Mouse (Mus musculus) forebrain, embryonic 12.5 days (tissue): Measurements from ENCODE around the gene Lmf1. TPM values are rescaled to one million over a fixed set of nuclear protein-coding genes. Genes with fewer than 3 reads are reported as not detected.
A peak's percentile ranks its signal among the peaks of the same experiment; 100 is the strongest.

Experiments
- ATAC-seq: fragments of 200-750 bp; cut with Nextera tagmentation; 2 replicates; pipeline ENCODE4 v1.8.0; 2017; ENCODE audit warnings: moderate TSS enrichment; ENCODE audit not compliant: low FRiP score
- H3K27ac ChIP-seq: fragments of 300-500 bp; sonication (generic); 2 replicates; pipeline ENCODE4 v1.5.1; 2016; ENCODE audit warnings: mild to moderate bottlenecking
- H3K27me3 ChIP-seq: fragments of 300-500 bp; sonication (generic); 2 replicates; pipeline ENCODE4 v1.6.1; 2016; ENCODE audit warnings: mild to moderate bottlenecking
- H3K36me3 ChIP-seq: fragments of 300-500 bp; sonication (generic); replicated peaks from 2 replicates; pipeline ENCODE4 v1.6.1; 2016; ENCODE audit warnings: mild to moderate bottlenecking
- H3K4me1 ChIP-seq: fragments of 300-500 bp; sonication (generic); 2 replicates; pipeline ENCODE4 v1.6.1; 2016
- H3K4me2 ChIP-seq: fragments of 300-500 bp; sonication (generic); 2 replicates; pipeline ENCODE4 v1.6.1; 2016; ENCODE audit warnings: mild to moderate bottlenecking, moderate library complexity
- H3K4me3 ChIP-seq: fragments of 300-500 bp; sonication (generic); replicated peaks from 2 replicates; pipeline ENCODE4 v1.5.1; 2016; ENCODE audit warnings: mild to moderate bottlenecking
- H3K9ac ChIP-seq: fragments of 300-500 bp; sonication (generic); 2 replicates; pipeline ENCODE4 v1.6.1; 2016; ENCODE audit warnings: mild to moderate bottlenecking
- H3K9me3 ChIP-seq: fragments of 300-500 bp; sonication (generic); 2 replicates; pipeline ENCODE4 v1.6.1; 2016
- WGBS: fragments of 180-500 bp; shearing (Covaris S2); methylation state at CpG from one replicate; pipeline ENCODE4 v1.1.7; 2016; 5-methylcytosine and 5-hydroxymethylcytosine counted together
- polyA plus RNA-seq: library from polyadenylated mRNA; unstranded; fragments of >200 nt; fragmentation: Nextera tagmentation; extraction: Ambion mirVana; gene quantifications from 2 replicates; pipeline ENCODE4 v1.2.1, GENCODE M21; 2016

Lmf1 gene
- polyA plus RNA-seq, 1 experiment from 2014 or later: 21.0 TPM

- Histone ChIP-seq H3K9me3 (no peaks in the 10 kb centered on the region), H3K36me3 (peaks cover 19% of the 10 kb centered on the region), H3K4me3 (no peak overlapping the region), H3K9ac (no peak overlapping the region), H3K27me3 (no peaks in the 10 kb centered on the region), H3K27ac (no peak overlapping the region), H3K4me1 (peaks cover 17% of the 10 kb centered on the region), H3K4me2 (no peak overlapping the region)
- whole genome bisulfite sequencing: 72% methylated on average over 7 of the region's 7 CpGs
- no peak for ATAC-seq
Measured at GRCm38 (mm10) chr17:25637986-25638385, 59.1 kb downstream of the Lmf1 start.

DNA sequence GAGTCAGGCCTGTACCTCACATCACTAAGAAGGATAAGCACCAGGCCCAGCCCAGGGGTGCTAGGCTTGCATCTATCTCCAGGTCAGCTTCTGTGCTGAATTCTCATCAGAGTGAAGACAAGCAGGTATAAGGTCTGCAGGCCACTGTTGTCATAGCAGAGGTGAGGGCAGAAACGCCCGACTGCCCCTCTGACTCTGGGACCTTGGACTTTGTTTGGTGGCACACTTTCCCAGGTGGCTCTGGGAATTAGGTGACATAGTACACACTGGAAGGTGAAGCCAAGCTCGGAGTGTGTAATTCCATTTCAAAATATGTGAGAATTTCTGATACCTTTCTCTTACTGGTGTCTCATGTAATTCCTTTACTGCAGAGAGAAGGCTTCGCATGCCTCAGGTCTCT is 59.6 kb downstream of the Lmf1 start:
- no peak for ATAC-seq
- 89% methylated on average over 4 of the region's 4 CpGs for WGBS
- Histone ChIP-seq H3K4me1 (peaks cover 21% of the 10 kb centered on the region), H3K9me3 (no peaks in the 10 kb centered on the region), H3K4me3 (no peak overlapping the region), H3K27ac (no peak overlapping the region), H3K9ac (no peak overlapping the region), H3K27me3 (no peaks in the 10 kb centered on the region), H3K4me2 (no peak overlapping the region), H3K36me3 (peaks cover 14% of the 10 kb centered on the region; the same call in 1 of the 2 replicates)

GRCm38 (mm10) chr17:25640956-25641355 is 62.1 kb downstream of the Lmf1 start:
- ATAC-seq: no peak
- H3K4me3 ChIP-seq: no peak overlapping the region
- no peaks in the 10 kb centered on the region for H3K27me3 ChIP-seq
- H3K9me3 ChIP-seq: no peaks in the 10 kb centered on the region
- H3K4me2 ChIP-seq: no peak overlapping the region
- WGBS: 63% methylated on average over 4 of the region's 4 CpGs
- 0 out of 2 replicates have a peak, but pooled peaks cover 5% of the 10 kb centered on the region for H3K36me3 ChIP-seq
- H3K4me1 ChIP-seq: peaks cover 21% of the 10 kb centered on the region
- no peak overlapping the region for H3K27ac ChIP-seq
- H3K9ac ChIP-seq: no peak overlapping the region

- no peak overlapping the region for H3K9ac ChIP-seq
- no peak overlapping the region for H3K4me3 ChIP-seq
- H3K27ac ChIP-seq: no peak overlapping the region
- peaks cover 21% of the 10 kb centered on the region for H3K4me1 ChIP-seq
- H3K9me3 ChIP-seq: no peaks in the 10 kb centered on the region
- 85% methylated on average over 8 of the region's 8 CpGs for WGBS
- 0 out of 2 replicates have a peak, but pooled peaks cover 3% of the 10 kb centered on the region for H3K36me3 ChIP-seq
- H3K27me3 ChIP-seq: no peaks in the 10 kb centered on the region
- no peak for ATAC-seq
- H3K4me2 ChIP-seq: no peak overlapping the region
Measured at GRCm38 (mm10) chr17:25642032-25642431, 63.1 kb downstream of the Lmf1 start.

DNA sequence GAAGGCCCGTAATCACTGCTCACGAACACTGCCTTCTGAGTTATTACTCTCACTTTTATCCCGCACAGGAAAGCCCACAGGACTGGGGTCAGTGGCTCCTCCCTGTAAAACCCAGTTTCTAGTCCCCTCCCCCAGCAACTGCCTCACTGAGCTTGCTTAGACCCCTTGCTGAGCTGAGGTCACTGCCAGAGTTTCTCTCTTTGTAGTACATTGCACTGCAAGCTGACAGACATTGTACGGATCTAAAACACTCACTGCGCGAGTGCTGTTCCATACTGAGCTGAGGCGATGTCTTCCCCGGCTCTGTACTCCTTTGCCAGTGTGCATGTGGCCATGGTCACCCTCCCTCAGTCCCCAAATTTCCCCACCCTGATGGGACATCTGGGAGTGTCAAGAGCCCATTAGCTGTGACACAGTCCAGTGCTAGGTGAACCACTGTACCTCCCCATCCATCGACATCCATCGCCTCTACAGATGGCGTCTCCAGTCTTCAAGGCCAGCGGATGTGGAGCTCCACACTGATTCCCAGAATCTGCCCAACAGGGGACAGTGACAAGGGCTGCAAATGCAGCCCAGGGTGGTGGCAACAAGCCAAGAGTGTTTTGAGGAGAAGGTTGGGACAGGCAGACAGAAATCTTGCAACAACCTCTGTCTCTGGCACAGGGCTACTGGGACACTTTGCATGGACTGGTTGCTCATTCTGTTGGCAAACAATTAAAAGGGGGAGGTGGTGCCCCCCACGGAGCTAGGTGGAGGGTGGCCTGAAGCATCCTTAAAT is 64.8 kb downstream of the Lmf1 start:
- Histone ChIP-seq H3K27me3 (no peaks in the 10 kb centered on the region), H3K27ac (peak overlapping the region; percentile 53; the same call in 1 of the 2 replicates), H3K36me3 (peaks cover 3% of the 10 kb centered on the region; the same call in 1 of the 2 replicates), H3K4me1 (peaks cover 21% of the 10 kb centered on the region), H3K9me3 (no peaks in the 10 kb centered on the region), H3K9ac (no peak overlapping the region), H3K4me2 (no peak overlapping the region), H3K4me3 (no peak overlapping the region)
- ATAC-seq: 0 out of 2 replicates have a peak, but pooled peaks have one; percentile 36
- WGBS: 58% methylated on average over 13 of the region's 13 CpGs

DNA sequence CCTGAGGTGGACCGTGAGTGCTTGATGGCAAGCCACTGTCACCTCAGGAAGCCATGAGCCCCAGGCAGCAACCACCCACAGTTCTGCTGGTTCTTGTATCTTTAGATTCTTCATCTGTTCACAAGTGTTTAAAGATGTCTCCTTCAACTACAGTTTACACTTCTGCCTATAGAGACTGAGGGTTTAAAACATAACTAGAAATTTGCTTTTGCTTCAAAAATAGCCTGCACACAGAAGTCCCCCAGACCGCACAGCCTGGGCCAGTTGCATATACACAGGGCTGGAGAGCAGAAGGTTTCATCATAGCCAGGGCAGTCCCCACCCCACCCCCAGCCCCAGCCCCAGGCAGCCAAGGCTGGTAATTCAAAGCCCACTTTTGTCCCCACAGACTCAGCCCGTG is 65.9 kb downstream of the Lmf1 start:
- Histone ChIP-seq H3K9ac (no peak overlapping the region), H3K27ac (no peak overlapping the region)
- 95% methylated on average over 3 of the region's 3 CpGs for WGBS

GRCm38 (mm10) chr17:25645661-25646060 is 66.8 kb downstream of the Lmf1 start:
- Histone ChIP-seq H3K4me3 (no peak overlapping the region), H3K4me1 (peaks cover 21% of the 10 kb centered on the region), H3K9ac (no peak overlapping the region), H3K4me2 (no peak overlapping the region), H3K27ac (no peak overlapping the region), H3K27me3 (no peaks in the 10 kb centered on the region), H3K36me3 (peaks cover 10% of the 10 kb centered on the region; the same call in 1 of the 2 replicates), H3K9me3 (0 out of 2 replicates have a peak, but pooled peaks cover under 1% of the 10 kb centered on the region)
- 85% methylated on average over 9 of the region's 9 CpGs for WGBS
- no peak for ATAC-seq

More for the DNA sequence above, 65.9 kb downstream of the Lmf1 start:
- Histone ChIP-seq H3K9me3 (no peaks in the 10 kb centered on the region), H3K27me3 (no peaks in the 10 kb centered on the region), H3K36me3 (peaks cover 10% of the 10 kb centered on the region; the same call in 1 of the 2 replicates), H3K4me1 (peaks cover 21% of the 10 kb centered on the region), H3K4me3 (no peak overlapping the region), H3K4me2 (no peak overlapping the region)
- ATAC-seq: no peak

GRCm38 (mm10) chr17:25647901-25648300 is 69.0 kb downstream of the Lmf1 start:
- no peak overlapping the region for H3K9ac ChIP-seq
- peaks cover 17% of the 10 kb centered on the region for H3K4me1 ChIP-seq
- ATAC-seq: no peak
- no peak overlapping the region for H3K4me3 ChIP-seq
- WGBS: 94% methylated on average over 10 of the region's 10 CpGs
- H3K27me3 ChIP-seq: no peaks in the 10 kb centered on the region
- 0 out of 2 replicates have a peak, but pooled peaks cover 2% of the 10 kb centered on the region for H3K9me3 ChIP-seq
- peaks cover 10% of the 10 kb centered on the region; the same call in 1 of the 2 replicates for H3K36me3 ChIP-seq
- H3K27ac ChIP-seq: no peak overlapping the region
- H3K4me2 ChIP-seq: no peak overlapping the region

- 86% methylated on average over 15 of the region's 15 CpGs for WGBS
- peaks cover 8% of the 10 kb centered on the region for H3K4me1 ChIP-seq
- H3K9ac ChIP-seq: no peak overlapping the region
- 0 out of 2 replicates have a peak, but pooled peaks cover 2% of the 10 kb centered on the region for H3K9me3 ChIP-seq
- H3K4me3 ChIP-seq: no peak overlapping the region
- no peaks in the 10 kb centered on the region for H3K27me3 ChIP-seq
- no peak overlapping the region for H3K4me2 ChIP-seq
- H3K27ac ChIP-seq: no peak overlapping the region
- peaks cover 10% of the 10 kb centered on the region; the same call in 1 of the 2 replicates for H3K36me3 ChIP-seq
- no peak for ATAC-seq
Measured at GRCm38 (mm10) chr17:25648678-25649216, 69.9 kb downstream of the Lmf1 start.

- Histone ChIP-seq H3K9ac (no peak overlapping the region), H3K4me2 (no peak overlapping the region), H3K4me3 (no peak overlapping the region), H3K27me3 (no peaks in the 10 kb centered on the region), H3K9me3 (0 out of 2 replicates have a peak, but pooled peaks cover 2% of the 10 kb centered on the region), H3K36me3 (peaks cover 13% of the 10 kb centered on the region; the same call in 1 of the 2 replicates), H3K4me1 (no peaks in the 10 kb centered on the region), H3K27ac (no peak overlapping the region)
- ATAC-seq: no peak
- 83% methylated on average over 7 of the region's 7 CpGs for WGBS
Measured at GRCm38 (mm10) chr17:25650726-25651125, 71.8 kb downstream of the Lmf1 start.

- 0 out of 2 replicates have a peak, but pooled peaks cover 2% of the 10 kb centered on the region for H3K9me3 ChIP-seq
- H3K27ac ChIP-seq: no peak overlapping the region
- H3K36me3 ChIP-seq: peaks cover 27% of the 10 kb centered on the region; the same call in 1 of the 2 replicates
- H3K4me2 ChIP-seq: no peak overlapping the region
- no peak overlapping the region for H3K9ac ChIP-seq
- WGBS: 87% methylated on average over 8 of the region's 8 CpGs
- H3K4me3 ChIP-seq: no peak overlapping the region
- H3K27me3 ChIP-seq: no peaks in the 10 kb centered on the region
- ATAC-seq: no peak
- H3K4me1 ChIP-seq: 0 out of 2 replicates have a peak, but pooled peaks cover 4% of the 10 kb centered on the region
Measured at GRCm38 (mm10) chr17:25652272-25652671, 73.4 kb downstream of the Lmf1 start.

DNA sequence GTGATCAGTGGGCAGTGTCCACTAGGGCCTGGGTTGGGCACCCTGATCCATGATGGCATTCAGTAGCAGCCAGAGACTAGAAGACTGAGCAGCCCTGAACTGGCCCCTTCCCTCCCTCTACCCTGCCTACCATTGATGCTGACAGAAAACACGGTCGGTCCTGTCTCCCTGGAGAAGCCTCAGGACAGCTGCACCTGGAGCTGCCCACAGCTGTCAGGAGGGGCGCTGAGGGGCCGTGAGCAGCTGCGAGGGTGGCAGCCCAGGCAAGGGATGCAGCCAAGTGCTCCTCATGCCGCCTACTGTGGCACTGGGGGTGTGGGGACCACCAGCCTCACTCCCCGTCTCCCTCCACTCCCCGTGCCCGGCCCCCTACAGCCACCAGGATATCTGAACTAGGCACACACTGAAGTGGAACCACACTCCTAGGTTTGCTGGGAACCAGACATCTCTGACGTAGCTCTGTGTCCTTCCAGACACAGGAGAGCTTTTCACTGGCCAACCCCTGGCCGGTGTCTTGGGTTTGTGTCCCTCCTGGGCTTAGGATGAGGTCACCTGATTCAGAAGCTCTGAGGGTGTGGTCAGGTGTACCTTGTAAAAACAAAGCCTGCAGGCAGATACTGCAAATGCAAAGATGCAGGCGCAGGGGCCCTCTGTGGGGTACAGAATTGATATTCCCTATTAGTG is 77.4 kb downstream of the Lmf1 start:
- Histone ChIP-seq H3K27ac (no peak overlapping the region), H3K9me3 (no peaks in the 10 kb centered on the region)

More for the DNA sequence above, 77.4 kb downstream of the Lmf1 start:
- WGBS: 77% methylated on average over 12 of the region's 12 CpGs
- Histone ChIP-seq H3K4me2 (no peak overlapping the region), H3K36me3 (peaks cover 17% of the 10 kb centered on the region; the same call in 1 of the 2 replicates), H3K4me3 (no peak overlapping the region), H3K4me1 (0 out of 2 replicates have a peak, but pooled peaks cover 4% of the 10 kb centered on the region), H3K27me3 (no peaks in the 10 kb centered on the region), H3K9ac (no peak overlapping the region)
- ATAC-seq: no peak
